8 mouse cellular contexts compared by ENCODE assay signal in the genomic region with DNA sequence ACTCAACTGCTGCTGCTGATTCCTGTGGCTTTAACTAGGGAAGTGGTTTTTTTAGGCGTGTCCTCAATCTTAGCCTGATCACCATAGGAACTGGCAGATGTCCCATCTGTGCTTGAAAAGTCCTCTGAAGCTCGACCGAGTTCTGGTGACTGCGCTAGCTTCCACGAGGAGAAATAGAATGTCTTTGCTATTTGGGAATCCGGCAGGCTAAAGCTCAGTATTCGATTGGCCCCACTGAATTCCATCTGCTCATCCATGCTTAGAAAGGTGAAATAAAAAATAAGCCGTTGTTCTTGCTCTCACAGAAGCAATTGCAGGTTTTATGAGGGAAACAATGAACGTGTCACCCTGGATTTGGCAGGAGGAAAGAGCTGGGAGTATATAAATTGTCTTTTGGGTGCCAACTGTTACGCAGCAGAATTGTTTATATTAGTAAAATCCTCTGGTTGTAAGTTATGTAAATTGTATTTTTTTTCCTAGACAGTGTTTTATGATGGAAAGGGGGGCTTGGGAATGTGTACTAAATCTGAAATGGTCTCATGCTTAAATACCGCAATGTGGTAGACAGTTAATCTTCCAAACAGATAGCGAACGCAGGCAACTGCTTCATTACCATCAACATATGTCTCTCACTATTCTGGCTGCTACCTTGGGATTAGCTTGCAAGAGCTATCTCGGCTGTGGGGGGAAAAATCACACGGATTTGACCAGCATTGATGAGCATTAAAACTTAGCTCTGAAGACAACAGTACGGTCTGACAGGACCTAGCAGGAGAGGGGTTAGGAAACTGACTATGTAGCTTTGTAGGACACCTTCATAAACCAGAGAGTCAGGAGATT.
DNase-seq lines count a peak whose midpoint lies in the region; ATAC-seq lines count a peak whose summit lies in the region.

No protein-coding gene starts in this region.

- H3K27ac ChIP-seq in forebrain, embryonic 15.5 days (replicated peaks), result peak overlapping the region; percentile 58
- H3K27ac ChIP-seq in forebrain, embryonic 12.5 days, result no peak overlapping the region
- no peak overlapping the region; the same call in 1 of the 2 replicates for H3K27ac ChIP-seq in intestine, embryonic 16.5 days (ENCODE audit: low read length)

- H3K36me3 ChIP-seq in forebrain, embryonic 15.5 days, result no peaks in the 10 kb centered on the region
- no peaks in the 10 kb centered on the region for H3K36me3 ChIP-seq in forebrain, embryonic 12.5 days (replicated peaks)
- no peaks in the 10 kb centered on the region for H3K36me3 ChIP-seq in intestine, embryonic 16.5 days (ENCODE audit: control insufficient read depth, insufficient read depth, low read length)

- no peak overlapping the region for H3K9ac ChIP-seq in forebrain, embryonic 15.5 days (replicated peaks)
- no peak overlapping the region for H3K9ac ChIP-seq in forebrain, embryonic 12.5 days
- no peak overlapping the region for H3K9ac ChIP-seq in intestine, embryonic 16.5 days (ENCODE audit: low read depth, low read length)

- peak; percentile 75 for ATAC-seq in forebrain, embryonic 15.5 days (replicated peaks)
- ATAC-seq in forebrain, embryonic 12.5 days (ENCODE audit: low FRiP score), result no peak
- peak; percentile 55; the same call in 1 of the 2 replicates for ATAC-seq in intestine, embryonic 16.5 days

- WGBS in forebrain, embryonic 15.5 days, result 39% methylated on average over 16 of the region's 16 CpGs
- 70% methylated on average over 16 of the region's 16 CpGs for WGBS in forebrain, embryonic 12.5 days
- 40% methylated on average over 16 of the region's 16 CpGs for WGBS in intestine, embryonic 16.5 days

- no peak overlapping the region for H3K4me3 ChIP-seq in forebrain, embryonic 15.5 days
- no peak overlapping the region for H3K4me3 ChIP-seq in forebrain, embryonic 12.5 days (replicated peaks)
- 0 out of 2 replicates have a peak overlapping the region, but pooled peaks have one; percentile 11 for H3K4me3 ChIP-seq in intestine, embryonic 16.5 days (ENCODE audit: low read length)

- peak; percentile 92 for DNase-seq in brain, adult 2 months (ENCODE audit: low read depth, low spot score)
- peak; percentile 30 to 37 for DNase-seq in left cerebral cortex, adult 18-20 months (ENCODE audit: low spot score in 2 of 2)
- DNase-seq in right cerebral cortex, postnatal 4 days, result peak; percentile 12
- DNase-seq in spleen, adult 18-20 months, result no peak
- DNase-seq in thymus, postnatal 4 days, result no peak

- H3K4me1 ChIP-seq in forebrain, embryonic 15.5 days, result peaks cover 15% of the 10 kb centered on the region
- H3K4me1 ChIP-seq in forebrain, embryonic 12.5 days, result peaks cover 4% of the 10 kb centered on the region; the same call in 1 of the 2 replicates
- no peaks in the 10 kb centered on the region for H3K4me1 ChIP-seq in intestine, embryonic 16.5 days (ENCODE audit: control insufficient read depth, insufficient read depth, low read length)

- H3K4me2 ChIP-seq in forebrain, embryonic 15.5 days (replicated peaks), result peak overlapping the region; percentile 28
- H3K4me2 ChIP-seq in forebrain, embryonic 12.5 days, result no peak overlapping the region
- peak overlapping the region; percentile 35 for H3K4me2 ChIP-seq in intestine, embryonic 16.5 days (ENCODE audit: low read depth, low read length)

- H3K9me3 ChIP-seq in forebrain, embryonic 15.5 days, result no peaks in the 10 kb centered on the region
- no peaks in the 10 kb centered on the region for H3K9me3 ChIP-seq in forebrain, embryonic 12.5 days
- H3K9me3 ChIP-seq in intestine, embryonic 16.5 days (ENCODE audit: control insufficient read depth, low read length), result no peaks in the 10 kb centered on the region

- no peaks in the 10 kb centered on the region for H3K27me3 ChIP-seq in forebrain, embryonic 15.5 days
- H3K27me3 ChIP-seq in forebrain, embryonic 12.5 days, result no peaks in the 10 kb centered on the region
- no peaks in the 10 kb centered on the region for H3K27me3 ChIP-seq in intestine, embryonic 16.5 days (replicated peaks; ENCODE audit: control insufficient read depth, insufficient read depth, low read length)

Comparison
In these comparisons a context has a peak if more than half of its experiments do, and no peak if none do; other contexts are left out.
1. DNase-seq: peak in brain, adult 2 months (single experiment), left cerebral cortex, adult 18-20 months (2 of 2) and right cerebral cortex, postnatal 4 days (single experiment); none in spleen, adult 18-20 months (0 of 2) and thymus, postnatal 4 days (single experiment).